Mouse (Mus musculus) neural tube, embryonic 15.5 days (tissue): Measurements from ENCODE around the gene Unc5cl. TPM values are rescaled to one million over a fixed set of nuclear protein-coding genes. Genes with fewer than 3 reads are reported as not detected.
"Not testable (repeated sequence)": the region's sequence is repeated elsewhere in the genome, so short reads cannot be mapped to it uniquely, and the experiment has no call there.

Experiments
- ATAC-seq: fragments of 200-750 bp; cut with Nextera tagmentation; 2 replicates; pipeline ENCODE4 v1.8.0; 2017; ENCODE audit warnings: mild to moderate bottlenecking, moderate TSS enrichment, moderate library complexity; ENCODE audit not compliant: low FRiP score
- H3K27ac ChIP-seq: fragments of 300-500 bp; sonication (generic); replicated peaks from 2 replicates; pipeline ENCODE4 v1.5.1; 2015; ENCODE audit warnings: mild to moderate bottlenecking, inconsistent platforms
- H3K27me3 ChIP-seq: fragments of 300-500 bp; sonication (generic); replicated peaks from 2 replicates; pipeline ENCODE4 v1.6.1; 2015; ENCODE audit warnings: inconsistent platforms
- H3K36me3 ChIP-seq: fragments of 300-500 bp; sonication (generic); 2 replicates; pipeline ENCODE4 v1.6.1; 2015; ENCODE audit warnings: inconsistent platforms
- H3K4me1 ChIP-seq: fragments of 300-500 bp; sonication (generic); 2 replicates; pipeline ENCODE4 v1.6.1; 2015; ENCODE audit warnings: inconsistent platforms
- H3K4me2 ChIP-seq: fragments of 300-500 bp; sonication (generic); 2 replicates; pipeline ENCODE4 v1.6.1; 2015; ENCODE audit warnings: inconsistent platforms, mild to moderate bottlenecking, moderate library complexity
- H3K4me3 ChIP-seq: fragments of 300-500 bp; sonication (generic); replicated peaks from 2 replicates; pipeline ENCODE4 v1.5.1; 2015; ENCODE audit warnings: mild to moderate bottlenecking, inconsistent platforms
- H3K9ac ChIP-seq: fragments of 300-500 bp; sonication (generic); replicated peaks from 2 replicates; pipeline ENCODE4 v1.6.1; 2015; ENCODE audit warnings: mild to moderate bottlenecking, inconsistent platforms
- H3K9me3 ChIP-seq: fragments of 300-500 bp; sonication (generic); replicated peaks from 2 replicates; pipeline ENCODE4 v1.6.1; 2016; ENCODE audit warnings: inconsistent platforms
- WGBS: fragments of 180-500 bp; shearing (Covaris S2); methylation state at CpG from one replicate; pipeline ENCODE4 v1.1.7; 2015; ENCODE audit warnings: mixed read lengths; 5-methylcytosine and 5-hydroxymethylcytosine counted together
- polyA plus RNA-seq: library from polyadenylated mRNA; unstranded; fragments of >200 nt; fragmentation: Nextera tagmentation; extraction: Ambion mirVana; gene quantifications from 2 replicates; pipeline ENCODE4 v1.2.1, GENCODE M21; 2015

The Unc5cl gene
- polyA plus RNA-seq, 1 experiment from 2014 or later: 0.18 TPM

GRCm38 (mm10) chr17:48453489-48453888, 1.2 kb upstream of the Unc5cl start:
- 80% methylated on average over 7 of the region's 7 CpGs for WGBS
- ATAC-seq: no peak
- Histone ChIP-seq H3K4me2 (no peak overlapping the region), H3K36me3 (no peaks in the 10 kb centered on the region), H3K9ac (no peak overlapping the region), H3K27me3 (0 out of 2 replicates have a peak, but pooled peaks cover 3% of the 10 kb centered on the region), H3K9me3 (no peaks in the 10 kb centered on the region), H3K4me1 (no peaks in the 10 kb centered on the region), H3K27ac (no peak overlapping the region), H3K4me3 (no peak overlapping the region)

GRCm38 (mm10) chr17:48454190-48454589, 511 bp upstream of the Unc5cl start:
- no peaks in the 10 kb centered on the region for H3K4me1 ChIP-seq
- no peak overlapping the region for H3K27ac ChIP-seq
- no peaks in the 10 kb centered on the region for H3K9me3 ChIP-seq
- no peaks in the 10 kb centered on the region for H3K36me3 ChIP-seq
- H3K4me2 ChIP-seq: no peak overlapping the region
- no peak overlapping the region for H3K4me3 ChIP-seq
- WGBS: 70% methylated on average over 7 of the region's 7 CpGs
- H3K9ac ChIP-seq: no peak overlapping the region
- H3K27me3 ChIP-seq: no peaks in the 10 kb centered on the region
- ATAC-seq: no peak

GRCm38 (mm10) chr17:48455955-48456354, 1.3 kb downstream of the Unc5cl start:
- Histone ChIP-seq H3K4me3 (no peak overlapping the region), H3K9ac (no peak overlapping the region), H3K4me2 (no peak overlapping the region), H3K27me3 (no peaks in the 10 kb centered on the region), H3K4me1 (no peaks in the 10 kb centered on the region), H3K36me3 (no peaks in the 10 kb centered on the region), H3K27ac (no peak overlapping the region), H3K9me3 (no peaks in the 10 kb centered on the region)
- 90% methylated on average over 2 of the region's 2 CpGs for WGBS
- ATAC-seq: no peak

GRCm38 (mm10) chr17:48457971-48458653, 3.4 kb downstream of the Unc5cl start:
- no peaks in the 10 kb centered on the region for H3K4me1 ChIP-seq
- H3K9me3 ChIP-seq: no peaks in the 10 kb centered on the region
- no peak overlapping the region for H3K9ac ChIP-seq
- 88% methylated on average over 13 of the region's 13 CpGs for WGBS
- H3K27me3 ChIP-seq: no peaks in the 10 kb centered on the region
- no peaks in the 10 kb centered on the region for H3K36me3 ChIP-seq
- H3K4me3 ChIP-seq: no peak overlapping the region
- ATAC-seq: no peak
- no peak overlapping the region for H3K4me2 ChIP-seq
- no peak overlapping the region for H3K27ac ChIP-seq

- peaks cover 7% of the 10 kb centered on the region for H3K4me1 ChIP-seq
- H3K9ac ChIP-seq: no peak overlapping the region
- H3K4me3 ChIP-seq: no peak overlapping the region
- WGBS: 92% methylated on average over 13 of the region's 13 CpGs
- H3K4me2 ChIP-seq: no peak overlapping the region
- H3K27ac ChIP-seq: no peak overlapping the region
- ATAC-seq: no peak
- no peaks in the 10 kb centered on the region for H3K36me3 ChIP-seq
- no peaks in the 10 kb centered on the region for H3K9me3 ChIP-seq
- H3K27me3 ChIP-seq: peaks cover 2% of the 10 kb centered on the region
Measured at GRCm38 (mm10) chr17:48462096-48462495, 7.4 kb downstream of the Unc5cl start.

- no peak overlapping the region for H3K9ac ChIP-seq
- H3K36me3 ChIP-seq: no peaks in the 10 kb centered on the region
- peaks cover 5% of the 10 kb centered on the region for H3K27me3 ChIP-seq
- ATAC-seq: no peak
- no peak overlapping the region for H3K27ac ChIP-seq
- no peaks in the 10 kb centered on the region for H3K9me3 ChIP-seq
- no peak overlapping the region for H3K4me2 ChIP-seq
- no peak overlapping the region for H3K4me3 ChIP-seq
- H3K4me1 ChIP-seq: peaks cover 18% of the 10 kb centered on the region
- 95% methylated on average over 4 of the region's 4 CpGs for WGBS
Measured at GRCm38 (mm10) chr17:48463391-48463790, 8.7 kb downstream of the Unc5cl start.

GRCm38 (mm10) chr17:48466769-48467394, 12.2 kb downstream of the Unc5cl start:
- no peaks in the 10 kb centered on the region for H3K36me3 ChIP-seq
- peak overlapping the region; percentile 47 for H3K4me2 ChIP-seq
- ATAC-seq: 0 out of 2 replicates have a peak, but pooled peaks have one; percentile 39
- peak overlapping the region; percentile 16; the same call in 1 of the 2 replicates for H3K4me3 ChIP-seq
- peaks cover 18% of the 10 kb centered on the region for H3K4me1 ChIP-seq
- no peak overlapping the region for H3K27ac ChIP-seq
- peaks cover 5% of the 10 kb centered on the region for H3K27me3 ChIP-seq
- H3K9ac ChIP-seq: 0 out of 2 replicates have a peak overlapping the region, but pooled peaks have one; percentile 20
- H3K9me3 ChIP-seq: no peaks in the 10 kb centered on the region
- 39% methylated on average over 22 of the region's 22 CpGs for WGBS

- Histone ChIP-seq H3K9me3 (no peaks in the 10 kb centered on the region), H3K9ac (0 out of 2 replicates have a peak overlapping the region, but pooled peaks have one; percentile 20), H3K27ac (no peak overlapping the region), H3K4me1 (peaks cover 18% of the 10 kb centered on the region), H3K27me3 (peaks cover 5% of the 10 kb centered on the region), H3K4me2 (peak overlapping the region; percentile 47), H3K4me3 (peak overlapping the region; percentile 16; the same call in 1 of the 2 replicates), H3K36me3 (no peaks in the 10 kb centered on the region)
- WGBS: 10% methylated on average over 22 of the region's 22 CpGs
- peak; percentile 88 for ATAC-seq
Measured at GRCm38 (mm10) chr17:48467395-48468231, 12.9 kb downstream of the Unc5cl start.

- not testable (repeated sequence) for H3K36me3 ChIP-seq
- WGBS: 81% methylated on average over 6 of the region's 6 CpGs
Measured at GRCm38 (mm10) chr17:48474282-48474681, 19.6 kb downstream of the Unc5cl start.

GRCm38 (mm10) chr17:48475444-48475843, 20.7 kb downstream of the Unc5cl start:
- H3K27me3 ChIP-seq: no peaks in the 10 kb centered on the region
- H3K27ac ChIP-seq: no peak overlapping the region
- no peak overlapping the region for H3K4me3 ChIP-seq
- H3K36me3 ChIP-seq: no peaks in the 10 kb centered on the region
- ATAC-seq: no peak
- 82% methylated on average over 8 of the region's 8 CpGs for WGBS
- no peaks in the 10 kb centered on the region for H3K4me1 ChIP-seq
- no peak overlapping the region for H3K9ac ChIP-seq
- no peaks in the 10 kb centered on the region for H3K9me3 ChIP-seq
- no peak overlapping the region for H3K4me2 ChIP-seq

More at GRCm38 (mm10) chr17:48474282-48474681, 19.6 kb downstream of the Unc5cl start:
- not testable (repeated sequence) for H3K27ac ChIP-seq, H3K9ac ChIP-seq, H3K27me3 ChIP-seq, H3K4me1 ChIP-seq, H3K4me3 ChIP-seq, H3K4me2 ChIP-seq, ATAC-seq, H3K9me3 ChIP-seq

- H3K4me3 ChIP-seq: no peak overlapping the region
- no peaks in the 10 kb centered on the region for H3K9me3 ChIP-seq
- no peak overlapping the region for H3K27ac ChIP-seq
- H3K9ac ChIP-seq: no peak overlapping the region
- no peaks in the 10 kb centered on the region for H3K27me3 ChIP-seq
- no peaks in the 10 kb centered on the region for H3K36me3 ChIP-seq
- H3K4me1 ChIP-seq: no peaks in the 10 kb centered on the region
- WGBS: 91% methylated on average over 10 of the region's 10 CpGs
- H3K4me2 ChIP-seq: no peak overlapping the region
- ATAC-seq: no peak
Measured at GRCm38 (mm10) chr17:48479952-48480351, 25.3 kb downstream of the Unc5cl start.
